Mouse (Mus musculus) brown adipose tissue, adult 24 weeks (tissue): Measurements from ENCODE around the gene Pth2. TPM values are rescaled to one million over a fixed set of nuclear protein-coding genes. Genes with fewer than 3 reads are reported as not detected.

Source experiments
- H3K27ac ChIP-seq: fragments of 200-500 bp; replicated peaks from 2 replicates; pipeline ENCODE4 v1.5.1; 2012; ENCODE audit warnings: low read depth, mild to moderate bottlenecking, low read length
- H3K4me1 ChIP-seq: fragments of 200-500 bp; 2 replicates; pipeline ENCODE4 v1.6.1; 2012; ENCODE audit warnings: low read length, mixed read lengths; ENCODE audit not compliant: control insufficient read depth, insufficient read depth, insufficient read length
- H3K4me3 ChIP-seq: fragments of 200-500 bp; 2 replicates; pipeline ENCODE4 v1.5.1; 2012; ENCODE audit warnings: low read depth, mild to moderate bottlenecking, low read length, moderate library complexity; ENCODE audit not compliant: insufficient read depth
- polyA plus RNA-seq: library from polyadenylated mRNA; stranded (reverse); fragments of >200 nt; gene quantifications from 2 replicates; pipeline ENCODE4 v1.2.4, GENCODE M21; 2012; ENCODE audit not compliant: missing spikeins, insufficient read depth, insufficient read length

Gene Pth2
- not detected in 2 replicates for polyA plus RNA-seq

DNA sequence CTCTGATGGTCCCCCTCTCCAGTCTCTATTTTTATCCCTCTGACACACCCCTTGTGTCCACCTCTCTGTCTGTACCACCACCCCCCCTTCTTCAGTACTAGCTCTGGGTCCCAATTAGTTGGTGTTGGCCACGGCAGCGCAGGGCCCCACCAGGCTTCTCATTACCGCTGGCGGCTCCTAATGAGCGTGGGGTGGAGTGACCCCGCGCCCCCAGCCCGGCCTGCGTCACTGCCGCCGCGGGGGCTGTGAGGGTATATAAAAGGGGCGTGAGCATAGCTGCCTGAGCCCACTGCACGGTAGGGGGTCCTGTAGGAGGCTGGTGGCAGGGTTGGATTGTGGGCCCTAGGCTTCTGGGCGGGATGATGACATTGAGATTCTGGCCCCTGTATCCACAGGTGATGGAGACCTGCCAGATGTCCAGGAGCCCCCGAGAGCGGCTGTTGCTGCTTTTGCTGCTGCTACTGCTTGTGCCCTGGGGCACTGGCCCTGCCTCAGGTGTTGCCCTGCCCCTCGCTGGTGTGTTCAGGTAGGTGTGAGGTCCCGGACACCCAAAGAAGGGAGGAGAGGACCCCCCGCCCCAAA lies at the start of gene Pth2:
Gene Pth2 (plus strand): TSS at position 100 of the 582 bp plus-strand sequence.
- Histone ChIP-seq H3K4me3 (no peak within 1 kb of the TSS), H3K27ac (no peak within 1 kb of the TSS), H3K4me1 (peaks cover 4% of the 10 kb centered on the region; the same call in 1 of the 2 replicates)

DNA sequence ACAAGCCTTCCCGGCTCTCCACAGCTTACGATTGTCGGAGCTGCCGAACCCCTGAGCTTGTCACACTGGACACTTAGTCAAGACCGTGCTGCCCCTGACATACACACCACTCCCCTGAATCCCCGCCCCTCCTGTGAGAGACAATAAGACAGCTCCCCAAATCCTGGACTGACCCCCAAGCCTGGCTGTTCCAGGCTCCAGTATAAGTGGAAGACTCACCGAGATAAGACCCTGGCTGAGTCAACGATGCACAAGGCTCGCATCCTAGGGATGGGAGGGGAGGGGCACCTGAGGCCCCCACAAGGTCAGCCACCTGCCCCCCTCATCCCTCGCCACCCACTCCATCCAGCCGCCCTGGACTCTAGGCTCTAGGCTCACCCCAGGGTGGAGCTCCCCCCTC lies 48.9 kb upstream of the Pth2 start:
- Histone ChIP-seq H3K4me3 (no peak overlapping the region), H3K27ac (no peak overlapping the region), H3K4me1 (peaks cover 13% of the 10 kb centered on the region; the same call in 1 of the 2 replicates)

DNA sequence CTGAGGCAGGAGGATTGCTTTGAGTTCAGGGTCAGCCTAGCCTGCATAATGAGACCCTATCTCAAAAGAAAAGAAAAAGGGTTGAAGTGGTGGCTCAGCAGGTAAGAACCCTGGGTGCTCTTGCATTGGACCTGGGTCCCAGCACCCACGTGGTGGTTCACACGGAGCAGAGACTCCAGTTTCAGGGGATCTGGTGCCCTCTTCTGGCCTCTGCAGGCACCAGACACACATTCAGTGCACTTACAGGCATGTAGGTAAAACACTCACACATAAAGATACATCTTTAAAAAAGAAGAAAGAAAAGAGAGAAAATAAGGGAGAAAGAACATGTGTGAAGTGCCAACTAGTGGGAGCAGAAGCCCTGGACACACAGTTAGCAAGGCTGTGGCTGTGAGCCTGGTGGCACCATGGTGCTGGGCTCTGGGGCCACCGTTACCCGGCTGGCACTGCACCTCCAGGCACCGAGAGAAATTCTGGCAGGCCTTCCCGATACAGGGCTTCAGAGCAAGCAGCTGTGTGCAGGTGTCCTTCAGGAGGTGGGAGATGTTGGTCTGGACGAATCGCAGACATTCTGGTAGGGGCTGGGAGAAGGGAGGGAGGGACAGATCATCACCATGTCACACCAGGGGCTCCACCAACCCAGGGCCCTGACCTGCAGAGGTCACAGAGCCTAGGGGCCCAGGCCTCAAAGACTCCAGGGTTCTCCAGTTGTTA lies 47.2 kb upstream of the Pth2 start:
- H3K4me3 ChIP-seq = no peak overlapping the region
- H3K4me1 ChIP-seq = peaks cover 5% of the 10 kb centered on the region; the same call in 1 of the 2 replicates
- H3K27ac ChIP-seq = no peak overlapping the region

DNA sequence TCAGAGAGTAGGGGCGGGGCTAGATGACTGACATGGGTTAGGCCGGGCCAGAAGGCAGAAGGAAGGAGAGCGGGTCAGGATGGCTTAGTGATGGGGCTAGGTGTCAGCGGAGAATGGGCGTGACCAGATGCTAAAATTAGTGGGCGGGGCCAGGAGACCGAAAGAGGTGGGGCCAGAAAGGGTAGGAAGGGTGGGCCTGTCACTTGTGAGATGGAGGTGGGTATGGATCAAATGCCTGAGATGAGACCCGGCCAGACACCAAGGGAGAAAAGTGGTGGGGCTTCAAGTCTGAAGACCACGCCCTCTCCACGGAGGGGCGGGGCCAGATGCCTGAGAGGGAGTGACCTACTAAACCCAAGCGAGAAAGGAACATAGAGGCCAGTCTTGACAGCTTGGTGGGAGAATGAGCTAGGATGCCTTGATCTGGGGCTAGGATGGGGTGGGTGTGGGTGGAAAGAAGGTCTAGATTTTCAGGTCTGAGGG lies 46.2 kb upstream of the Pth2 start:
- Histone ChIP-seq H3K4me3 (0 out of 2 replicates have a peak overlapping the region, but pooled peaks have one; percentile 69), H3K4me1 (peaks cover 4% of the 10 kb centered on the region; the same call in 1 of the 2 replicates), H3K27ac (no peak overlapping the region)

- Histone ChIP-seq H3K4me1 (0 out of 2 replicates have a peak, but pooled peaks cover 2% of the 10 kb centered on the region), H3K4me3 (peak overlapping the region; percentile 69), H3K27ac (no peak overlapping the region)
These were observed 45.4 kb upstream of the Pth2 start for GRCm38 (mm10) chr7:45135370-45135769.

- Histone ChIP-seq H3K4me1 (0 out of 2 replicates have a peak, but pooled peaks cover 2% of the 10 kb centered on the region), H3K4me3 (peak within 1 kb of the TSS; percentile 69), H3K27ac (peak within 1 kb of the TSS; percentile 80)
These were observed 44.7 kb upstream of the Pth2 start, which contains the start of the genes Gm45713 and Flt3l for GRCm38 (mm10) chr7:45135993-45136567. TSS of gene Gm45713 (minus strand) at chr7:45136231. TSS of gene Flt3l (minus strand) at chr7:45136432.

- 0 out of 2 replicates have a peak, but pooled peaks cover 2% of the 10 kb centered on the region for H3K4me1 ChIP-seq
- H3K4me3 ChIP-seq = no peak overlapping the region
- H3K27ac ChIP-seq = no peak overlapping the region
These were observed 43.4 kb upstream of the Pth2 start for GRCm38 (mm10) chr7:45137171-45138006.

DNA sequence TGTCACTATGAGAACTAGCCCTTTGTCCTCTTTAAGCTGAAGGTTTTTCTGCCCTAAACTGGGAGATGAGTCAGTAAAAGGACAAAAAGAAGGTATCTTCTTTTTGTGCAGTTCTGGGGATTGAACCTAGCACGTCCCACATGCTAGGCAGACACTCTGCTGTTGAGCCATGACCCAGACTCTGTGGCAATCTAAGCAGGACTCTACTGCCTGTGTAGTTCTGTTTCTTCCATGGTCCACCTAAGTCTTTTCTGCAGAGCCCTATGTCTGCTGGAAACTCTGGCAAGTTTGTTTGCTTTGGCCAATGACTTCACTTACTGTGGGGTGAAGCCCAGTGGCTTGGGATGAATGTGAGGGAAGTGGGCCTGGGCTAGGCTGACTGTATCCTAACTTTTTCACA lies 42.4 kb upstream of the Pth2 start:
- 0 out of 2 replicates have a peak, but pooled peaks cover 2% of the 10 kb centered on the region for H3K4me1 ChIP-seq

GRCm38 (mm10) chr7:45139904-45140723 lies 40.7 kb upstream of the Pth2 start:
- Histone ChIP-seq H3K27ac (no peak overlapping the region), H3K4me3 (no peak overlapping the region), H3K4me1 (no peaks in the 10 kb centered on the region; the same call in 1 of the 2 replicates)

More for the DNA sequence above, 42.4 kb upstream of the Pth2 start:
- Histone ChIP-seq H3K4me3 (no peak overlapping the region), H3K27ac (no peak overlapping the region)

- no peak overlapping the region for H3K27ac ChIP-seq
- no peak overlapping the region for H3K4me3 ChIP-seq
- no peaks in the 10 kb centered on the region; the same call in 1 of the 2 replicates for H3K4me1 ChIP-seq
These were observed 39.5 kb upstream of the Pth2 start for GRCm38 (mm10) chr7:45141319-45141718.

DNA sequence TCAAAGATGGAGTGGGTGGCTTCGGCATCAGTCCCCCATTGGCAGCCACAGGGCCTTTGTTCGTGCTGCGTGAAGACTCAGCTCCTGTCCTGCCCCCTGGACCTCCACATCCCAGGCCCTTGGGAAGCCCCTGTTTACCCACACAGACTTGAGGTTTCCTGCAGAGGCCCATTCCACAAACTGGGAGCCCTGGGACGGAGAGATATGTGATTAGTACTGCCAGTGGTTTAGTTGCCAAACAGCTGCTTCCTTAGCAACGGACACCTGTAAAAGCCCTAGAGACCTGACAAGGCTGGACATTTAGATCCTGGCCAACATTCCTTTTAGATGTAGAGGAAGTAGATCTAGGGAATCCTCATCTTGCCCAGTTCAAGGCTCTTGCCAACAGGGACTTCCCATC lies 38.9 kb upstream of the Pth2 start:
- no peak overlapping the region for H3K4me3 ChIP-seq
- H3K4me1 ChIP-seq = no peaks in the 10 kb centered on the region; the same call in 1 of the 2 replicates
- no peak overlapping the region for H3K27ac ChIP-seq

- no peak overlapping the region for H3K27ac ChIP-seq
- H3K4me3 ChIP-seq = no peak overlapping the region
These were observed 36.2 kb upstream of the Pth2 start for GRCm38 (mm10) chr7:45144368-45145174.

GRCm38 (mm10) chr7:45145460-45145859 lies 35.3 kb upstream of the Pth2 start:
- H3K4me1 ChIP-seq = no peaks in the 10 kb centered on the region; the same call in 1 of the 2 replicates
- no peak overlapping the region for H3K27ac ChIP-seq
- H3K4me3 ChIP-seq = no peak overlapping the region

More at GRCm38 (mm10) chr7:45144368-45145174, 36.2 kb upstream of the Pth2 start:
- no peaks in the 10 kb centered on the region; the same call in 1 of the 2 replicates for H3K4me1 ChIP-seq
